Mouse (Mus musculus) brain, adult 10 weeks (tissue): ENCODE data around the gene Slc2a5. TPM values are rescaled to one million over a fixed set of nuclear protein-coding genes. Genes with fewer than 3 reads are reported as not detected.

ENCODE experiments used
- polyA plus RNA-seq: library from polyadenylated mRNA; stranded (reverse); fragments of 350-450 nt; fragmentation: Illumina TruSeq; extraction: RNeasy Lipid Tissue Mini Kit (QIAGEN cat#74804); gene quantifications from one replicate; pipeline ENCODE4 v1.2.3, GENCODE M21; 2015; ENCODE audit warnings: low read depth, low replicate concordance

Slc2a5 gene
- polyA plus RNA-seq: 5.9 TPM

GRCm38 (mm10) chr4:150119055-150119454 is at the start of gene Slc2a5:
Gene Slc2a5, plus strand, starts transcription at chr4:150119283.

GRCm38 (mm10) chr4:150087161-150087889 is 31.8 kb upstream of the Slc2a5 start, which contains the start of gene Gpr157:
Gene Gpr157, plus strand, starts transcription at chr4:150087365.

Other genes with a start within 250 kb of the Slc2a5 start
- gene Spsb1, start 164.2 kb upstream of the Slc2a5 start, polyA plus RNA-seq: 15.4 TPM
- 5.1 TPM for gene H6pd, start 110.3 kb upstream of the Slc2a5 start, polyA plus RNA-seq
- 1.3 TPM for gene Gpr157, start 31.9 kb upstream of the Slc2a5 start, polyA plus RNA-seq
- not detected for gene Slc2a7, start 29.7 kb downstream of the Slc2a5 start, polyA plus RNA-seq
- not detected for gene Car6, start 82.0 kb downstream of the Slc2a5 start, polyA plus RNA-seq
- gene Eno1, start 117.4 kb downstream of the Slc2a5 start, polyA plus RNA-seq: 966 TPM
- 47.1 TPM for gene Rere, start 162.4 kb downstream of the Slc2a5 start, polyA plus RNA-seq